Mouse (Mus musculus): Measurements from ENCODE around the gene Tk2. TPM values are rescaled to one million over a fixed set of nuclear protein-coding genes. Genes with fewer than 3 reads are reported as not detected.

The Tk2 gene
- polyA plus RNA-seq (2015; fragmentation: Nextera tagmentation; extraction: Ambion mirVana), result 15.1 and 20.3 TPM in 2 replicates

GRCm38 (mm10) chr8:104248276-104248675, at the start of gene Tk2:
Tk2 (minus strand) TSS chr8:104248558.

GRCm38 (mm10) chr8:104293081-104293480, 44.7 kb upstream of the Tk2 start, which contains the start of gene Cmtm2a:
Cmtm2a (minus strand) TSS chr8:104293181.

GRCm38 (mm10) chr8:104250439-104251367, 2.3 kb upstream of the Tk2 start, which contains the start of gene Cklf:
Cklf (plus strand) TSS chr8:104250861.

Other genes starting within 250 kb of the Tk2 start
- 16.3 and 20.6 TPM in 2 replicates for gene Cdh5, start 146.9 kb downstream of the Tk2 start, polyA plus RNA-seq (2015; fragmentation: Nextera tagmentation; extraction: Ambion mirVana)
- gene Bean1, start 78.1 kb downstream of the Tk2 start, polyA plus RNA-seq (2015; fragmentation: Nextera tagmentation; extraction: Ambion mirVana), result 0.35 and 0.40 TPM in 2 replicates
- gene Cklf, start 2.3 kb upstream of the Tk2 start, polyA plus RNA-seq (2015; fragmentation: Nextera tagmentation; extraction: Ambion mirVana), result 40.6 and 41.4 TPM in 2 replicates
- not detected in 2 replicates for gene Cmtm2a, start 44.6 kb upstream of the Tk2 start, polyA plus RNA-seq (2015; fragmentation: Nextera tagmentation; extraction: Ambion mirVana)
- not detected in 2 replicates for gene Gm45711, start 61.5 kb upstream of the Tk2 start, polyA plus RNA-seq (2015; fragmentation: Nextera tagmentation; extraction: Ambion mirVana)
- gene Cmtm1, start 61.6 kb upstream of the Tk2 start, polyA plus RNA-seq (2015; fragmentation: Nextera tagmentation; extraction: Ambion mirVana), result not detected in 2 replicates
- not detected in 2 replicates for gene Gm11020, start 73.0 kb upstream of the Tk2 start, polyA plus RNA-seq (2015; fragmentation: Nextera tagmentation; extraction: Ambion mirVana)
- not detected in 2 replicates for gene Cmtm2b, start 73.7 kb upstream of the Tk2 start, polyA plus RNA-seq (2015; fragmentation: Nextera tagmentation; extraction: Ambion mirVana)
- gene Cmtm3, start 90.9 kb upstream of the Tk2 start, polyA plus RNA-seq (2015; fragmentation: Nextera tagmentation; extraction: Ambion mirVana), result 44.0 and 60.1 TPM in 2 replicates
- gene Cmtm4, start 147.2 kb upstream of the Tk2 start, polyA plus RNA-seq (2015; fragmentation: Nextera tagmentation; extraction: Ambion mirVana), result 0.83 and 1.1 TPM in 2 replicates
- gene Dync1li2, start 194.5 kb upstream of the Tk2 start, polyA plus RNA-seq (2015; fragmentation: Nextera tagmentation; extraction: Ambion mirVana), result 18.4 and 21.2 TPM in 2 replicates

Data from spleen, postnatal 0 days (tissue).